Mouse (Mus musculus) erythroblast, adult 5-6 weeks (primary cell): ENCODE data around the gene P3h1. TPM values are rescaled to one million over a fixed set of nuclear protein-coding genes. Genes with fewer than 3 reads are reported as not detected.
A peak's percentile ranks its signal among the peaks of the same experiment; 100 is the strongest.

ENCODE experiments used
- ATAC-seq: replicated peaks from 2 replicates; pipeline ENCODE4 v1.8.0; 2016; ENCODE audit warnings: moderate number of reproducible peaks, mild to moderate bottlenecking, moderate TSS enrichment, inconsistent platforms; ENCODE audit not compliant: poor library complexity, low FRiP score, severe bottlenecking
- total RNA-seq, 2 experiments: library from RNA; stranded (forward) in 1 of 2; stranded (reverse) in 1 of 2; fragments of 150-400 nt in 1 of 2; fragments of 200-764, 138-1000 nt in 1 of 2; gene quantifications; 2 replicates each; pipeline versions ENCODE4 v1.2.3 to v1.2.4; 2015 to 2017; ENCODE audit warnings: low replicate concordance in 2 of 2

The P3h1 gene
- 1.5 and 4.2 TPM in 2 replicates for total RNA-seq (2015; ENCODE audit: low replicate concordance)
- 1.8 and 2.9 TPM in 2 replicates for total RNA-seq (2017; ENCODE audit: low replicate concordance)

GRCm38 (mm10) chr4:119232410-119233255 is at the start of gene P3h1, which contains the start of gene AU022252:
P3h1 (plus strand) TSS chr4:119232915.
AU022252 (minus strand) TSS chr4:119232712.
- peak; percentile 96 for ATAC-seq

- ATAC-seq: no peak
These were observed 49.2 kb upstream of the P3h1 start for GRCm38 (mm10) chr4:119183525-119183924.

- ATAC-seq: no peak
These were observed 46.9 kb upstream of the P3h1 start for GRCm38 (mm10) chr4:119185771-119186170.

GRCm38 (mm10) chr4:119188060-119188785 is 44.5 kb upstream of the P3h1 start:
- ATAC-seq: peak; percentile 60

GRCm38 (mm10) chr4:119189392-119189791 is 43.3 kb upstream of the P3h1 start:
- ATAC-seq: no peak

- ATAC-seq: peak; percentile 76
These were observed 42.9 kb upstream of the P3h1 start, which contains the start of gene Ermap for GRCm38 (mm10) chr4:119189864-119190263. Ermap (minus strand) TSS chr4:119190011.

- ATAC-seq: peak; percentile 65
These were observed 42.1 kb upstream of the P3h1 start for GRCm38 (mm10) chr4:119190618-119191017.

GRCm38 (mm10) chr4:119191273-119191672 is 41.4 kb upstream of the P3h1 start:
- ATAC-seq: no peak

GRCm38 (mm10) chr4:119192757-119193156 is 40.0 kb upstream of the P3h1 start:
- no peak for ATAC-seq

GRCm38 (mm10) chr4:119194909-119195581 is 37.7 kb upstream of the P3h1 start, which contains the start of gene Svbp:
Svbp (plus strand) TSS chr4:119195306.
- ATAC-seq: peak; percentile 72

GRCm38 (mm10) chr4:119195582-119196320 is 37.0 kb upstream of the P3h1 start:
- peak; percentile 27; the same call in 1 of the 2 replicates for ATAC-seq

- ATAC-seq: no peak
These were observed 34.6 kb upstream of the P3h1 start for GRCm38 (mm10) chr4:119198105-119198504.

- ATAC-seq: peak; percentile 91
These were observed 28.0 kb upstream of the P3h1 start for GRCm38 (mm10) chr4:119204672-119205071.

- ATAC-seq: no peak
These were observed 16.0 kb upstream of the P3h1 start for GRCm38 (mm10) chr4:119216667-119217066.

GRCm38 (mm10) chr4:119218169-119218568 is 14.5 kb upstream of the P3h1 start, which contains the start of gene Tmem269:
Tmem269 (minus strand) TSS chr4:119218217.
- ATAC-seq: no peak

- ATAC-seq: peak; percentile 81
These were observed 9.0 kb upstream of the P3h1 start for GRCm38 (mm10) chr4:119223696-119224095.

GRCm38 (mm10) chr4:119224534-119224933 is 8.2 kb upstream of the P3h1 start:
- ATAC-seq: no peak

- no peak for ATAC-seq
These were observed 7.0 kb upstream of the P3h1 start for GRCm38 (mm10) chr4:119225719-119226118.

GRCm38 (mm10) chr4:119226751-119227150 is 6.0 kb upstream of the P3h1 start:
- peak; percentile 32; the same call in 1 of the 2 replicates for ATAC-seq
